Mouse (Mus musculus) CD8-positive naive resting alpha-beta T cell, adult 2 months (primary cell): ENCODE results near the gene Slc23a4.

Experiments used
- DNase-seq, 2 experiments: peaks; one replicate each; pipeline ENCODE4 v3.0.0; 2022; ENCODE audit warnings: low read depth in 2 of 2, low spot score in 2 of 2

Gene Slc23a4

GRCm38 (mm10) chr6:34959131-34959530 is 29.1 kb downstream of the Slc23a4 start:
- DNase-seq: no peak

- DNase-seq: no peak
Observed at GRCm38 (mm10) chr6:34955862-34956241, 32.4 kb downstream of the Slc23a4 start.

- DNase-seq: peak in 1 of 2 experiments; percentile 21
Observed at GRCm38 (mm10) chr6:34954926-34955861, 33.0 kb downstream of the Slc23a4 start.

GRCm38 (mm10) chr6:34951956-34952667 is 36.1 kb downstream of the Slc23a4 start:
- DNase-seq: peak in 1 of 2 experiments; percentile 12

- DNase-seq: no peak
Observed at GRCm38 (mm10) chr6:34951518-34951917, 36.7 kb downstream of the Slc23a4 start.

- no peak for DNase-seq
Observed at GRCm38 (mm10) chr6:34948461-34948860, 39.7 kb downstream of the Slc23a4 start.

GRCm38 (mm10) chr6:34946486-34947079 is 41.6 kb downstream of the Slc23a4 start:
- no peak for DNase-seq

GRCm38 (mm10) chr6:34943499-34943898 is 44.7 kb downstream of the Slc23a4 start:
- DNase-seq: no peak

- no peak for DNase-seq
Observed at GRCm38 (mm10) chr6:34942446-34942845, 45.8 kb downstream of the Slc23a4 start.

GRCm38 (mm10) chr6:34941496-34941895 is 46.7 kb downstream of the Slc23a4 start:
- no peak for DNase-seq

GRCm38 (mm10) chr6:34939451-34939850 is 48.8 kb downstream of the Slc23a4 start:
- no peak for DNase-seq

- no peak for DNase-seq
Observed at GRCm38 (mm10) chr6:34938929-34939325, 49.3 kb downstream of the Slc23a4 start.

GRCm38 (mm10) chr6:34938280-34938928 is 49.8 kb downstream of the Slc23a4 start:
- no peak for DNase-seq

GRCm38 (mm10) chr6:34936743-34937142 is 51.5 kb downstream of the Slc23a4 start:
- DNase-seq: no peak

GRCm38 (mm10) chr6:34932633-34933032 is 55.6 kb downstream of the Slc23a4 start:
- DNase-seq: no peak

- no peak for DNase-seq
Observed at GRCm38 (mm10) chr6:34927594-34927993, 60.6 kb downstream of the Slc23a4 start.

GRCm38 (mm10) chr6:34927156-34927555 is 61.0 kb downstream of the Slc23a4 start:
- peak; percentile 53 to 60 for DNase-seq

GRCm38 (mm10) chr6:34921941-34922340 is 66.3 kb downstream of the Slc23a4 start:
- DNase-seq: no peak

- no peak for DNase-seq
Observed at GRCm38 (mm10) chr6:34920631-34921030, 67.6 kb downstream of the Slc23a4 start.

GRCm38 (mm10) chr6:34919956-34920355 is 68.2 kb downstream of the Slc23a4 start, which contains the start of gene Stra8:
Stra8 (plus strand) TSS chr6:34920163.
- no peak for DNase-seq

GRCm38 (mm10) chr6:34919146-34919545 is 69.1 kb downstream of the Slc23a4 start:
- no peak for DNase-seq
